Mouse (Mus musculus): ENCODE results near the gene Plcb1.

GRCm38 (mm10) chr2:135409418-135410097 lies 623.7 kb downstream of the Plcb1 start:
- TF ChIP-seq POLR2A (IDR thresholded peaks at IDR 0.05; ENCODE audit: extremely low read depth, insufficient read depth, low read length): no peak
- TF ChIP-seq CTCF (IDR thresholded peaks at IDR 0.05; ENCODE audit: extremely low read depth, insufficient read depth, low read length): no peak
